Mouse (Mus musculus) kidney, postnatal 0 days (tissue): ENCODE results near the gene Cirbp. TPM values are rescaled to one million over a fixed set of nuclear protein-coding genes. Genes with fewer than 3 reads are reported as not detected.

Source experiments
- ATAC-seq: fragments of 200-750 bp; cut with Nextera tagmentation; replicated peaks from 2 replicates; pipeline ENCODE4 v1.8.0; 2017; ENCODE audit warnings: low read depth, moderate number of reproducible peaks, moderate TSS enrichment, moderate library complexity; ENCODE audit not compliant: low FRiP score
- DNase-seq: peaks from one replicate; pipeline ENCODE4 v3.0.0-alpha.2; 2016; ENCODE audit warnings: low spot score
- H3K27ac ChIP-seq: fragments of 300-500 bp; sonication (generic); 2 replicates; pipeline ENCODE4 v1.5.1; 2014; ENCODE audit warnings: mild to moderate bottlenecking
- H3K27me3 ChIP-seq: fragments of 300-500 bp; sonication (generic); 2 replicates; pipeline ENCODE4 v1.6.1; 2014; ENCODE audit warnings: low read length, mixed read lengths; ENCODE audit not compliant: insufficient read depth
- H3K36me3 ChIP-seq: fragments of 300-500 bp; sonication (generic); 2 replicates; pipeline ENCODE4 v1.6.1; 2014; ENCODE audit warnings: low read length, mixed read lengths; ENCODE audit not compliant: insufficient read depth
- H3K4me1 ChIP-seq: fragments of 300-500 bp; sonication (generic); replicated peaks from 2 replicates; pipeline ENCODE4 v1.6.1; 2014; ENCODE audit warnings: antibody characterized with exemption, low read length, mixed read lengths; ENCODE audit not compliant: insufficient read depth
- H3K4me2 ChIP-seq: fragments of 300-500 bp; sonication (generic); 2 replicates; pipeline ENCODE4 v1.6.1; 2014; ENCODE audit warnings: mild to moderate bottlenecking, low read length, moderate library complexity, mixed read lengths
- H3K4me3 ChIP-seq: fragments of 300-500 bp; sonication (generic); replicated peaks from 2 replicates; pipeline ENCODE4 v1.5.1; 2014; ENCODE audit warnings: low read depth, low read length
- H3K9ac ChIP-seq: fragments of 300-500 bp; sonication (generic); 2 replicates; pipeline ENCODE4 v1.6.1; 2014; ENCODE audit warnings: low read depth, low read length
- H3K9me3 ChIP-seq: fragments of 300-500 bp; sonication (generic); replicated peaks from 2 replicates; pipeline ENCODE4 v1.6.1; 2016; ENCODE audit warnings: low read length, inconsistent platforms, mixed read lengths
- CTCF ChIP-seq: IDR thresholded peaks from 2 replicates; pipeline ENCODE4 v1.5.1; 2016; ENCODE audit warnings: antibody characterized with exemption, low read depth, mild to moderate bottlenecking, moderate library complexity
- WGBS: fragments of 180-500 bp; shearing (Covaris S2); extraction: QIAGEN DNeasy Blood & Tissue Kit; methylation state at CpG from one replicate; pipeline ENCODE4 v1.1.7; 2014; 5-methylcytosine and 5-hydroxymethylcytosine counted together
- polyA plus RNA-seq: library from polyadenylated mRNA; unstranded; fragments of >200 nt; fragmentation: Nextera tagmentation; extraction: Ambion mirVana; gene quantifications from 2 replicates; pipeline ENCODE4 v1.2.1, GENCODE M21; 2015

Gene Cirbp
- polyA plus RNA-seq, 1 experiment from 2014 or later: 317 TPM

- Histone ChIP-seq H3K4me2 (no peak overlapping the region), H3K9me3 (no peaks in the 10 kb centered on the region), H3K27me3 (no peaks in the 10 kb centered on the region), H3K4me3 (no peak overlapping the region), H3K36me3 (no peaks in the 10 kb centered on the region), H3K27ac (no peak overlapping the region), H3K9ac (no peak overlapping the region), H3K4me1 (no peaks in the 10 kb centered on the region)
- DNase-seq (no peak), ATAC-seq (no peak)
- WGBS: 94% methylated on average over 1 of the region's 1 CpGs
- TF ChIP-seq CTCF: no peak
Observed at GRCm38 (mm10) chr10:80196167-80196566, 30.4 kb downstream of the Cirbp start.

- Histone ChIP-seq H3K36me3 (no peaks in the 10 kb centered on the region), H3K4me3 (no peak overlapping the region), H3K27ac (no peak overlapping the region), H3K27me3 (no peaks in the 10 kb centered on the region), H3K4me2 (no peak overlapping the region), H3K9ac (no peak overlapping the region), H3K4me1 (no peaks in the 10 kb centered on the region), H3K9me3 (no peaks in the 10 kb centered on the region)
- 59% methylated on average over 31 of the region's 33 CpGs for WGBS
- DNase-seq (no peak), ATAC-seq (peak; percentile 42; the same call in 1 of the 2 replicates)
- no peak for TF ChIP-seq CTCF
Observed at GRCm38 (mm10) chr10:80196778-80197581, 31.2 kb downstream of the Cirbp start.

GRCm38 (mm10) chr10:80199440-80200008 is 33.7 kb downstream of the Cirbp start:
- no peak overlapping the region for H3K9ac ChIP-seq
- no peaks in the 10 kb centered on the region for H3K4me1 ChIP-seq
- H3K4me2 ChIP-seq: no peak overlapping the region
- H3K9me3 ChIP-seq: no peaks in the 10 kb centered on the region
- H3K36me3 ChIP-seq: no peaks in the 10 kb centered on the region
- WGBS: 52% methylated on average over 3 of the region's 3 CpGs
- H3K27me3 ChIP-seq: no peaks in the 10 kb centered on the region
- ATAC-seq (peak; percentile 80; the same call in 1 of the 2 replicates), DNase-seq (peak; percentile 93)
- H3K4me3 ChIP-seq: no peak overlapping the region
- TF ChIP-seq CTCF: peak; percentile 94
- no peak overlapping the region for H3K27ac ChIP-seq

GRCm38 (mm10) chr10:80200485-80200884 is 34.7 kb downstream of the Cirbp start:
- H3K9me3 ChIP-seq: no peaks in the 10 kb centered on the region
- H3K27ac ChIP-seq: no peak overlapping the region
- 77% methylated on average over 6 of the region's 6 CpGs for WGBS
- ATAC-seq (no peak), DNase-seq (no peak)
- no peak overlapping the region for H3K4me2 ChIP-seq
- no peak for TF ChIP-seq CTCF
- no peak overlapping the region for H3K9ac ChIP-seq
- H3K27me3 ChIP-seq: no peaks in the 10 kb centered on the region
- no peaks in the 10 kb centered on the region for H3K4me1 ChIP-seq
- no peak overlapping the region for H3K4me3 ChIP-seq
- H3K36me3 ChIP-seq: no peaks in the 10 kb centered on the region

- Histone ChIP-seq H3K27ac (no peak overlapping the region), H3K36me3 (no peaks in the 10 kb centered on the region), H3K9ac (no peak overlapping the region), H3K4me1 (peaks cover 1% of the 10 kb centered on the region; the same call in 1 of the 2 replicates), H3K4me2 (no peak overlapping the region), H3K9me3 (no peaks in the 10 kb centered on the region), H3K27me3 (no peaks in the 10 kb centered on the region), H3K4me3 (no peak overlapping the region)
- WGBS: 21% methylated on average over 7 of the region's 7 CpGs
- no peak for TF ChIP-seq CTCF
- ATAC-seq: no peak
- no peak for DNase-seq
Observed at GRCm38 (mm10) chr10:80204055-80204454, 38.3 kb downstream of the Cirbp start.

- DNase-seq: no peak
- H3K4me1 ChIP-seq: peaks cover 4% of the 10 kb centered on the region; the same call in 1 of the 2 replicates
- no peak overlapping the region for H3K4me2 ChIP-seq
- no peak for TF ChIP-seq CTCF
- H3K9ac ChIP-seq: no peak overlapping the region
- ATAC-seq: no peak
- H3K36me3 ChIP-seq: no peaks in the 10 kb centered on the region
- H3K27me3 ChIP-seq: no peaks in the 10 kb centered on the region
- no peak overlapping the region for H3K4me3 ChIP-seq
- H3K9me3 ChIP-seq: no peaks in the 10 kb centered on the region
- WGBS: 84% methylated on average over 1 of the region's 1 CpGs
- no peak overlapping the region for H3K27ac ChIP-seq
Observed at GRCm38 (mm10) chr10:80207201-80207600, 41.4 kb downstream of the Cirbp start.
